In genomic region chr6:131436626-131437025, GRCm38 (mm10) we compare ENCODE assay signal across 47 mouse cellular contexts. TPM values are rescaled to one million over a fixed set of nuclear protein-coding genes. Genes with fewer than 3 reads are reported as not detected.
"Had no signal": no experiment of that assay in that cellular context is flagged by ENCODE, and none has a peak within 500 bp of the region (broad histone marks: within the 10 kb centered on the region; RNA-seq: fewer than 3 reads in every experiment).

No protein-coding gene starts in this region.

- H3K9me3 ChIP-seq: limb, embryonic 10.5 days; limb, embryonic 12.5 days; limb, embryonic 13.5 days; limb, embryonic 15.5 days; liver, embryonic 13.5 days; liver, embryonic 15.5 days; lung, embryonic 15.5 days; megakaryocyte, embryonic 14.5 days; midbrain, embryonic 13.5 days; midbrain, embryonic 15.5 days; neural tube, embryonic 12.5 days had no signal

- DNase-seq: left cerebral cortex, postnatal 4 days; liver; liver, embryonic 13.5 days; liver, postnatal 0 days; lung, adult 18-20 months; lung, adult 2 months; lung, embryonic 14.5 days; lung, postnatal 10 days; lung, postnatal 14 days; lung, postnatal 36 days; lung, postnatal 4 days; midbrain, embryonic 14.5 days had no signal

- H3K4me3 ChIP-seq: limb, embryonic 10.5 days; limb, embryonic 12.5 days; limb, embryonic 13.5 days; limb, embryonic 15.5 days; liver, embryonic 12.5 days; liver, embryonic 13.5 days; liver, embryonic 15.5 days; lung, embryonic 15.5 days; megakaryocyte, embryonic 14.5 days; midbrain, embryonic 10.5 days; midbrain, embryonic 12.5 days; midbrain, embryonic 13.5 days; midbrain, embryonic 15.5 days; myocyte; neural tube, embryonic 12.5 days had no signal

- H3K27ac ChIP-seq: limb, embryonic 10.5 days; limb, embryonic 12.5 days; limb, embryonic 13.5 days; limb, embryonic 15.5 days; liver, embryonic 12.5 days; liver, embryonic 13.5 days; liver, embryonic 14.5 days; liver, embryonic 15.5 days; lung, embryonic 15.5 days; macrophage; midbrain, embryonic 10.5 days; midbrain, embryonic 12.5 days; midbrain, embryonic 13.5 days; midbrain, embryonic 15.5 days; neural tube, embryonic 12.5 days had no signal

- H3K27me3 ChIP-seq: lung, embryonic 15.5 days; midbrain, embryonic 13.5 days; midbrain, embryonic 15.5 days had no signal

- H3K36me3 ChIP-seq: limb, embryonic 10.5 days; limb, embryonic 12.5 days; limb, embryonic 13.5 days; limb, embryonic 15.5 days; liver, embryonic 12.5 days; liver, embryonic 13.5 days; liver, embryonic 15.5 days; lung, embryonic 15.5 days; midbrain, embryonic 10.5 days; midbrain, embryonic 12.5 days; midbrain, embryonic 13.5 days; midbrain, embryonic 15.5 days; neural tube, embryonic 12.5 days had no signal

- H3K4me1 ChIP-seq: liver, embryonic 12.5 days; liver, embryonic 13.5 days; liver, embryonic 15.5 days had no signal

- H3K9ac ChIP-seq: limb, embryonic 12.5 days; limb, embryonic 13.5 days; limb, embryonic 15.5 days; liver, embryonic 12.5 days; liver, embryonic 13.5 days; liver, embryonic 14.5 days; liver, embryonic 15.5 days; liver, postnatal 0 days; lung, embryonic 14.5 days; lung, embryonic 15.5 days; midbrain, embryonic 12.5 days; midbrain, embryonic 13.5 days; midbrain, embryonic 15.5 days; neural tube, embryonic 12.5 days had no signal

RNA-seq across cellular contexts. Expression of gene 5430401F13Rik, which starts 49.6 kb away (rescaled TPM):
- total RNA-seq: left cerebral cortex, postnatal 10 days; left cerebral cortex, postnatal 14 days; left cerebral cortex, postnatal 25 days; left cerebral cortex, postnatal 36 days; left cerebral cortex, postnatal 4 days; liver, adult 2 months; megakaryocyte progenitor cell, adult 5-6 weeks; megakaryocyte, adult 5-6 weeks; megakaryocyte-erythroid progenitor cell, adult 5-6 weeks; midbrain, postnatal 0 days; monocyte, adult 5-6 weeks had no signal
- polyA plus RNA-seq: limb, embryonic 10.5 days; limb, embryonic 11.5 days; limb, embryonic 12.5 days; limb, embryonic 13.5 days; limb, embryonic 14.5 days; limb, embryonic 15.5 days; liver, adult 2 months; liver, embryonic 11.5 days; liver, embryonic 12.5 days; liver, embryonic 13.5 days; liver, embryonic 14.5 days; liver, embryonic 15.5 days; liver, embryonic 16.5 days; liver, postnatal 0 days; lung, adult 2 months; lung, embryonic 14.5 days; lung, embryonic 15.5 days; lung, embryonic 16.5 days; lung, postnatal 0 days; macrophage; midbrain, embryonic 10.5 days; midbrain, embryonic 11.5 days; midbrain, embryonic 12.5 days; midbrain, embryonic 13.5 days; midbrain, embryonic 14.5 days; midbrain, embryonic 15.5 days; midbrain, embryonic 16.5 days; midbrain, postnatal 0 days; myocyte; neural tube, embryonic 11.5 days; neural tube, embryonic 12.5 days had no signal

RNA-seq across cellular contexts. Expression of gene Gm6619, which starts 49.6 kb away (rescaled TPM):
- total RNA-seq: left cerebral cortex, postnatal 10 days; left cerebral cortex, postnatal 14 days; left cerebral cortex, postnatal 25 days; left cerebral cortex, postnatal 36 days; left cerebral cortex, postnatal 4 days; liver, adult 2 months; megakaryocyte progenitor cell, adult 5-6 weeks; megakaryocyte, adult 5-6 weeks; megakaryocyte-erythroid progenitor cell, adult 5-6 weeks; midbrain, postnatal 0 days; monocyte, adult 5-6 weeks had no signal
- polyA plus RNA-seq: limb, embryonic 10.5 days; limb, embryonic 12.5 days; limb, embryonic 14.5 days; limb, embryonic 15.5 days; liver, adult 2 months; liver, embryonic 11.5 days; liver, embryonic 12.5 days; liver, embryonic 13.5 days; liver, embryonic 14.5 days; liver, embryonic 15.5 days; liver, embryonic 16.5 days; liver, postnatal 0 days; lung, adult 2 months; lung, embryonic 14.5 days; lung, embryonic 15.5 days; lung, embryonic 16.5 days; lung, postnatal 0 days; macrophage; midbrain, embryonic 10.5 days; midbrain, embryonic 11.5 days; midbrain, embryonic 12.5 days; midbrain, embryonic 13.5 days; midbrain, embryonic 14.5 days; midbrain, embryonic 15.5 days; midbrain, embryonic 16.5 days; midbrain, postnatal 0 days; myocyte; neural tube, embryonic 11.5 days; neural tube, embryonic 12.5 days had no signal
